Mouse (Mus musculus): ENCODE measurements around the gene Trio. TPM values are rescaled to one million over a fixed set of nuclear protein-coding genes. Genes with fewer than 3 reads are reported as not detected.

Trio gene
- total RNA-seq, 2 experiments from 2014 or later: 187 to 198 TPM

GRCm38 (mm10) chr15:27963506-27963905 lies 62.1 kb downstream of the Trio start:
- intact Hi-C loops (cut with DNase I): no loop called here
- no peak for DNase-seq (ENCODE audit: extremely low spot score in 1 of 2, low spot score in 2 of 2)

- intact Hi-C loops (cut with DNase I): no loop called here
- no peak for DNase-seq (ENCODE audit: extremely low spot score in 1 of 2, low spot score in 2 of 2)
Measured at GRCm38 (mm10) chr15:27960642-27961041, 65.0 kb downstream of the Trio start.

- DNase-seq (ENCODE audit: extremely low spot score in 1 of 2, low spot score in 2 of 2): no peak
- intact Hi-C loops (cut with DNase I): no loop called here
Measured at GRCm38 (mm10) chr15:27957867-27958266, 67.8 kb downstream of the Trio start.

GRCm38 (mm10) chr15:27955614-27956013 lies 70.0 kb downstream of the Trio start:
- DNase-seq (ENCODE audit: extremely low spot score in 1 of 2, low spot score in 2 of 2): no peak
- intact Hi-C loops (cut with DNase I): no loop called here

DNA sequence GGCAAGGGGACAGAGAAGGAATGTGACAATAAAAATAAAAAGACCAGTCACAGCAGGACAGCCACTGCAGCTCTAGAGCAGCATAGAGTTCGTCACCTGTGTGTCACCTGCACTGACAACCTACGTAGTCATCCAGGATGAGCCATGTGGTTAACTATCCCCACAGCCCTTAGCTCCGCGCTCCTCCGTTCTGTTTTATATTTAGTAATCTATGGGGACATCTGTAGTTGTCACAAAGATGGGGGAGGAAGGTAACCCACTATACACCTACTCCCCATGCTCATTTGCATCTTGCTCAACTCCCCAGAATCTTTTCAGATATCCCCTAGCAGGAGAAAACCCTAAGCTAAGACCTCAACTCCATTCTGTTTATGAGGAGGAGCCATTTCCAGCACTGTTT lies 71.3 kb downstream of the Trio start:
- no peak for DNase-seq (ENCODE audit: extremely low spot score in 1 of 2, low spot score in 2 of 2)
- intact Hi-C loops (cut with DNase I): no loop called here

- no peak for DNase-seq (ENCODE audit: extremely low spot score in 1 of 2, low spot score in 2 of 2)
Measured at GRCm38 (mm10) chr15:27953570-27953969, 72.1 kb downstream of the Trio start.

GRCm38 (mm10) chr15:27951195-27951594 lies 74.5 kb downstream of the Trio start:
- intact Hi-C loops (cut with DNase I): no loop called here
- DNase-seq (ENCODE audit: extremely low spot score in 1 of 2, low spot score in 2 of 2): no peak

More at GRCm38 (mm10) chr15:27953570-27953969, 72.1 kb downstream of the Trio start:
- intact Hi-C loops (cut with DNase I): no loop called here

DNA sequence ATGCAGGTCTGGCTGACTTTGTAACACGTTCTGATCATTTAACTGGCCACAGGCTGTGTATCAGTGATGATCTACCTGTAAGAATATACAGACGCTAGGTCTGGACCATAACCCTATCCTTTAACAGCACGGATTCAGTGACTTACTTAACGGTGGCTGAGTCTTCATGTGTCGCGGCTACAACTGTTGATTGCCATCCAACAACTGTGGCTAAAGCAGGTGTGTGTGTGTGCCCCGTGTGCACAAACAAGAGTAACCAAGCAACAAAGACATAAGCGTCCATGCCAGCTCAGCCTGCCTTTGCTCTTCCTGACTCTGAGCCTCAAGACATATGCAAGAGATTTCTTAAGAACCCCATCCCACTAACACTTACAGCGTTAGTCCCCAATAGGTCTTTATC lies 76.5 kb downstream of the Trio start:
- intact Hi-C loops (cut with DNase I): no loop called here
- DNase-seq (ENCODE audit: extremely low spot score in 1 of 2, low spot score in 2 of 2): no peak

DNA sequence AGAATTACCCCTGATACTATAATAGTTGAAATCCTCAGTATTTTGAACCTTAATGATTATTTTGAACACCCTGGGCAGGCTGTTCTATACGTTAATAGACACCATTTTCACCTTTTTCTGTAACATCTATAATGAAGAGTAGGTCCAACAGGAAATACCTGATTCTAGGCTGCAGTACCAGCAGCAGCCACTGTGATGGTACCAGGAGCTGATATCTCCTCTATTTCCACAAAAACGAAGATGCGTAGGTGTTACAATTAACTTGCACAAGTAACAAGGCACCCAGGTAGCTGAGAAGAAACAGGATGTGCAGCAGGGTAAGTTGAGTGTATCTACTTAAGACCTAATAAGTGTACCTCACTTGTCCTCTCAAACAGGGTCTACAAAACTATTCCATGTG lies 77.8 kb downstream of the Trio start:
- intact Hi-C loops (cut with DNase I): no loop called here
- DNase-seq (ENCODE audit: extremely low spot score in 1 of 2, low spot score in 2 of 2): no peak

DNA sequence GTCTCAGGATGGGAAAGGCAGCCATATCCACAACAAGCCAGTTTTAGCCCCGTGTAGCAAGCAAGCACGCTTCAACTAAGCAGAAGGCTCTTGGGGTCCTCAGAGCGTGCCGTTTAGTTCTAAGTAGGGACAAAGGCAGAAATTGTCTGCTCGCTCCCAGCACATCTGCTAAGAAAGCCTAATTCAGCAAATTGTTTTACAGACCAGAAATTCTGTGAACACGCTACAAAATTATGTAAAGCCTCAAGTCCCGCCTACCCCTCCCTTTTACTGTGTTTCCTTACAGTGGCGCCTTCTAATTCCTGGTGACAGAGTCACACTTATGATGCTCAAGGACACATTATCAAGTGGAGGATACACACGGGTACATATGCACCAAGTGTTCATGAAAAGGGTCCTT lies 80.1 kb downstream of the Trio start:
- intact Hi-C loops (cut with DNase I): no loop called here
- DNase-seq (ENCODE audit: extremely low spot score in 1 of 2, low spot score in 2 of 2): no peak

GRCm38 (mm10) chr15:27944898-27945297 lies 80.8 kb downstream of the Trio start:
- intact Hi-C loops (cut with DNase I): no loop called here
- DNase-seq (ENCODE audit: extremely low spot score in 1 of 2, low spot score in 2 of 2): no peak

DNA sequence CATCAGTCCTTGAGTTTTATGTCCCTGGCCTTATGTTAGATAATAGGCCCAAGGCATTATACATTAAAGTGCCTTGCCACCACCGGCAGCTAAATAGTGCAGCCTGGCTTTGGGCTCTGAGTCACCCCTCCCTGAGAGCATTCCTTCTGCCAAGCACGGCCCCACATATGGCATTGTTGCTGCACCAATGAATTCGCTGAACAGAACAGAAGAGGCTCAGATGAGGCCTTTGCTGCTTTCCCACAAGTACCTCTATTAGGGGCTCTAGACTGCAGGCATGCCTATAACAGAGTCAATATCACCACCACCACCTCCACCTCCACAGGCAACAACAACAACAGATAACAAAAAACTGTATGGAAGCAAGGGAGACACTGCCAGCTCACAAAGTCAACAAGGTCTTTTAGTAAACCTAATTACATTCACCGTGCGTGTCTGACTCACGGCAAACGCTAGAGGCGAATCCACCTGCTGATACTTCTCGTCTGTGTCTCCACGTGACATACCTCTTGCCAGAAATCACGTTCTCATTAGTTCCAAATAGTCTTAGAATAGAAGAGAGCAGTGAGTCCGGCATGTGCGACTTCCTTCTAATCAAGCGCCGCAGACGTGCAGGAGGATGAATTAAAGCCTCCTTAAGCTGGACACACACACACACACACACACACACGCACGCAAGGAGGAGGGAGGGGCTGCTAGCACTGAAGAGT lies 82.0 kb downstream of the Trio start:
- intact Hi-C loops (cut with DNase I): no loop called here

DNA sequence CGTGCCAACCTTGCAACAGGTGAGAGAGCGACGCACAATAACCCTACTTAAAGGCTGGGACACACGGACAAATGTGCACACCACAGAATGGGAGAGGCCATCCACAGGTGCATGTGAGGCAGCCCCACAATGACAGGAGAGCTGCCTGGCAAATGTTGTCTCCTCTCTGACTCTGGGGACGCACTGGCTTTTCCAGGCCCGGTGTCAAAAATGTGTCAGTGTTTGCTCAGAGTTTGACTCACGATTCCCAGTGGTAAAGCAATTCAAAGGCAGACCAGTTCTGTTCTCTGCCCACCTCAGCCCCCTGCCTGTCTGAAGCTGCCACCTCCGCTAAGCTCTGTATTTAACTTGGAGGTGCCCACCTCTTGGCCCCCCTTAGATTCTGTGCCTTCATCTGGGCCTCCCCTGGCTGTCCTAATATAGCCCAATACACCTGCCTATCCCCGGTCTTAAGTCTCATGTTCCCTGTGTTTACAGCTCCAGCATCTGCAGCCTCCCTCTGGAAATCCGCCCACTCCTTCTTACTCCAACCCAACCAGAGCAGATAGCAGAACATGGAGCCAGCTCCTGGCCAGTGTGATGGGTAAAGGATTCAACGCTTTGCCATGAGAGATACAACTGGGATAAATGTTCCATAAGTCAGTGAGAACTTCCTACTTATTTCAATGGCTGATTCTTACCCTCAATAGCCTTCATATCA lies 83.3 kb downstream of the Trio start:
- intact Hi-C loops (cut with DNase I): no loop called here
- no peak for DNase-seq (ENCODE audit: extremely low spot score in 1 of 2, low spot score in 2 of 2)

More for the DNA sequence above, 82.0 kb downstream of the Trio start:
- DNase-seq (ENCODE audit: extremely low spot score in 1 of 2, low spot score in 2 of 2): peak in 1 of 2 experiments; percentile 65

GRCm38 (mm10) chr15:27941441-27941840 lies 84.2 kb downstream of the Trio start:
- intact Hi-C loops (cut with DNase I): no loop called here

GRCm38 (mm10) chr15:27941020-27941419 lies 84.6 kb downstream of the Trio start:
- no peak for DNase-seq (ENCODE audit: extremely low spot score in 1 of 2, low spot score in 2 of 2)
- intact Hi-C loops (cut with DNase I): no loop called here

More at GRCm38 (mm10) chr15:27941441-27941840, 84.2 kb downstream of the Trio start:
- DNase-seq (ENCODE audit: extremely low spot score in 1 of 2, low spot score in 2 of 2): no peak

GRCm38 (mm10) chr15:27940032-27940431 lies 85.6 kb downstream of the Trio start:
- DNase-seq (ENCODE audit: extremely low spot score in 1 of 2, low spot score in 2 of 2): no peak
- intact Hi-C loops (cut with DNase I): no loop called here

GRCm38 (mm10) chr15:27938886-27939285 lies 86.8 kb downstream of the Trio start:
- intact Hi-C loops (cut with DNase I): loop anchor here (5.0 kb wide), 1 partner anchor 88 kb away; the partner anchor contains the start of gene Trio

GRCm38 (mm10) chr15:27937861-27938833 lies 87.5 kb downstream of the Trio start:
- intact Hi-C loops (cut with DNase I): loop anchor here (5.0 kb wide), 1 partner anchor 89 kb away; the partner anchor contains the start of gene Trio

More at GRCm38 (mm10) chr15:27938886-27939285, 86.8 kb downstream of the Trio start:
- peak in 1 of 2 experiments; percentile 10 for DNase-seq (ENCODE audit: extremely low spot score in 1 of 2, low spot score in 2 of 2)

More at GRCm38 (mm10) chr15:27937861-27938833, 87.5 kb downstream of the Trio start:
- peak in 1 of 2 experiments; percentile 7 for DNase-seq (ENCODE audit: extremely low spot score in 1 of 2, low spot score in 2 of 2)

Data from left cerebral cortex, postnatal 10 days (tissue).